Mouse (Mus musculus) forebrain, embryonic 12.5 days (tissue): Measurements from ENCODE around the gene Zfp982. TPM values are rescaled to one million over a fixed set of nuclear protein-coding genes. Genes with fewer than 3 reads are reported as not detected.

Experiments used
- polyA plus RNA-seq: library from polyadenylated mRNA; unstranded; fragments of >200 nt; fragmentation: Nextera tagmentation; extraction: Ambion mirVana; gene quantifications from 2 replicates; pipeline ENCODE4 v1.2.1, GENCODE M21; 2016

The Zfp982 gene
- polyA plus RNA-seq, 1 experiment from 2014 or later: 5.5 TPM

Other genes with a start within 250 kb of the Zfp982 start
- 0.19 TPM in 1 of 2 replicates, not detected in the other for gene Zfp988, start 186.7 kb upstream of the Zfp982 start, polyA plus RNA-seq
- gene Zfp978, start 131.1 kb upstream of the Zfp982 start, polyA plus RNA-seq: not detected in 2 replicates
- 0.26 and 0.46 TPM in 2 replicates for gene Gm16503, start 47.8 kb downstream of the Zfp982 start, polyA plus RNA-seq
- 0.09 TPM in 1 of 2 replicates, not detected in the other for gene Zfp985, start 60.9 kb downstream of the Zfp982 start, polyA plus RNA-seq
- gene Zfp979, start 150.1 kb downstream of the Zfp982 start, polyA plus RNA-seq: 1.7 and 2.1 TPM in 2 replicates
- gene Zfp534, start 210.1 kb downstream of the Zfp982 start, polyA plus RNA-seq: not detected in 2 replicates